Mouse (Mus musculus): ENCODE results near the gene Commd1. TPM values are rescaled to one million over a fixed set of nuclear protein-coding genes. Genes with fewer than 3 reads are reported as not detected.

Commd1 gene
- 245 and 261 TPM in 2 replicates for polyA plus RNA-seq (2015; fragmentation: Nextera tagmentation; extraction: Ambion mirVana)

GRCm38 (mm10) chr11:22981984-22982757 lies at the start of gene Commd1, which contains the start of gene Gm28048:
Gene Commd1 (minus strand): TSS chr11:22982382.
Gene Gm28048 (minus strand): TSS chr11:22982090.
- Histone ChIP-seq H3K4me1 (replicated peaks) (peaks cover 39% of the 10 kb centered on the region), H3K4me2 (peak within 1 kb of the TSS; percentile 62), H3K9ac (peak within 1 kb of the TSS; percentile 64), H3K9me3 (no peaks in the 10 kb centered on the region), H3K36me3 (no peaks in the 10 kb centered on the region; the same call in 1 of the 2 replicates), H3K4me3 (peak within 1 kb of the TSS; percentile 57), H3K27ac (replicated peaks) (peak within 1 kb of the TSS; percentile 91), H3K27me3 (no peaks in the 10 kb centered on the region)
- 2% methylated on average over 42 of the region's 42 CpGs for WGBS
- peak; percentile 93 for ATAC-seq (ENCODE audit: low FRiP score, low read depth)

GRCm38 (mm10) chr11:23029399-23029798 lies 47.2 kb upstream of the Commd1 start:
- Histone ChIP-seq H3K9me3 (no peaks in the 10 kb centered on the region), H3K27ac (replicated peaks) (no peak overlapping the region), H3K27me3 (no peaks in the 10 kb centered on the region), H3K36me3 (no peaks in the 10 kb centered on the region), H3K4me3 (no peak overlapping the region), H3K9ac (no peak overlapping the region), H3K4me2 (no peak overlapping the region), H3K4me1 (replicated peaks) (no peaks in the 10 kb centered on the region)
- ATAC-seq (ENCODE audit: low FRiP score, low read depth), result no peak
- 85% methylated on average over 6 of the region's 6 CpGs for WGBS

GRCm38 (mm10) chr11:23028957-23029356 lies 46.8 kb upstream of the Commd1 start:
- no peak overlapping the region for H3K27ac ChIP-seq (replicated peaks)
- no peaks in the 10 kb centered on the region for H3K27me3 ChIP-seq
- ATAC-seq (ENCODE audit: low FRiP score, low read depth), result no peak
- H3K36me3 ChIP-seq, result no peaks in the 10 kb centered on the region
- H3K4me2 ChIP-seq, result no peak overlapping the region
- H3K4me1 ChIP-seq (replicated peaks), result no peaks in the 10 kb centered on the region
- 69% methylated on average over 3 of the region's 3 CpGs for WGBS
- no peak overlapping the region for H3K4me3 ChIP-seq
- H3K9ac ChIP-seq, result no peak overlapping the region
- H3K9me3 ChIP-seq, result no peaks in the 10 kb centered on the region

GRCm38 (mm10) chr11:23024169-23024568 lies 42.0 kb upstream of the Commd1 start:
- Histone ChIP-seq H3K4me3 (no peak overlapping the region), H3K9me3 (no peaks in the 10 kb centered on the region), H3K4me1 (replicated peaks) (no peaks in the 10 kb centered on the region), H3K9ac (no peak overlapping the region), H3K4me2 (no peak overlapping the region), H3K36me3 (no peaks in the 10 kb centered on the region), H3K27me3 (no peaks in the 10 kb centered on the region), H3K27ac (replicated peaks) (no peak overlapping the region)
- WGBS, result 84% methylated on average over 3 of the region's 3 CpGs
- no peak for ATAC-seq (ENCODE audit: low FRiP score, low read depth)

- Histone ChIP-seq H3K9ac (no peak overlapping the region), H3K36me3 (no peaks in the 10 kb centered on the region), H3K4me1 (replicated peaks) (no peaks in the 10 kb centered on the region), H3K27me3 (no peaks in the 10 kb centered on the region), H3K9me3 (no peaks in the 10 kb centered on the region), H3K4me2 (no peak overlapping the region), H3K4me3 (no peak overlapping the region), H3K27ac (replicated peaks) (no peak overlapping the region)
- no peak for ATAC-seq (ENCODE audit: low FRiP score, low read depth)
- WGBS, result 95% methylated on average over 2 of the region's 2 CpGs
These were observed 41.0 kb upstream of the Commd1 start for GRCm38 (mm10) chr11:23023155-23023554.

GRCm38 (mm10) chr11:23020841-23021240 lies 38.7 kb upstream of the Commd1 start:
- Histone ChIP-seq H3K27me3 (no peaks in the 10 kb centered on the region), H3K4me3 (no peak overlapping the region), H3K9me3 (no peaks in the 10 kb centered on the region), H3K9ac (no peak overlapping the region), H3K4me2 (no peak overlapping the region), H3K36me3 (no peaks in the 10 kb centered on the region), H3K27ac (replicated peaks) (no peak overlapping the region), H3K4me1 (replicated peaks) (no peaks in the 10 kb centered on the region)
- 94% methylated on average over 14 of the region's 14 CpGs for WGBS
- no peak for ATAC-seq (ENCODE audit: low FRiP score, low read depth)

GRCm38 (mm10) chr11:23020116-23020770 lies 38.1 kb upstream of the Commd1 start:
- no peaks in the 10 kb centered on the region for H3K9me3 ChIP-seq
- ATAC-seq (ENCODE audit: low FRiP score, low read depth), result no peak
- no peak overlapping the region for H3K4me2 ChIP-seq
- H3K9ac ChIP-seq, result no peak overlapping the region
- no peak overlapping the region for H3K27ac ChIP-seq (replicated peaks)
- 74% methylated on average over 24 of the region's 24 CpGs for WGBS
- H3K4me3 ChIP-seq, result no peak overlapping the region
- H3K27me3 ChIP-seq, result no peaks in the 10 kb centered on the region
- H3K36me3 ChIP-seq, result no peaks in the 10 kb centered on the region
- no peaks in the 10 kb centered on the region for H3K4me1 ChIP-seq (replicated peaks)

GRCm38 (mm10) chr11:23017943-23018342 lies 35.8 kb upstream of the Commd1 start:
- Histone ChIP-seq H3K9me3 (no peaks in the 10 kb centered on the region), H3K36me3 (no peaks in the 10 kb centered on the region), H3K4me3 (no peak overlapping the region), H3K27ac (replicated peaks) (no peak overlapping the region), H3K4me2 (no peak overlapping the region), H3K27me3 (no peaks in the 10 kb centered on the region; the same call in 1 of the 2 replicates), H3K4me1 (replicated peaks) (no peaks in the 10 kb centered on the region), H3K9ac (no peak overlapping the region)
- WGBS, result 97% methylated on average over 4 of the region's 4 CpGs
- ATAC-seq (ENCODE audit: low FRiP score, low read depth), result no peak

GRCm38 (mm10) chr11:23014996-23015395 lies 32.8 kb upstream of the Commd1 start:
- Histone ChIP-seq H3K9me3 (no peaks in the 10 kb centered on the region), H3K36me3 (no peaks in the 10 kb centered on the region), H3K9ac (no peak overlapping the region), H3K27ac (replicated peaks) (no peak overlapping the region), H3K4me1 (replicated peaks) (no peaks in the 10 kb centered on the region), H3K4me3 (no peak overlapping the region), H3K4me2 (no peak overlapping the region), H3K27me3 (no peaks in the 10 kb centered on the region; the same call in 1 of the 2 replicates)
- 83% methylated on average over 6 of the region's 6 CpGs for WGBS
- ATAC-seq (ENCODE audit: low FRiP score, low read depth), result no peak

- no peak for ATAC-seq (ENCODE audit: low FRiP score, low read depth)
- Histone ChIP-seq H3K9me3 (no peaks in the 10 kb centered on the region), H3K4me3 (no peak overlapping the region), H3K4me2 (no peak overlapping the region), H3K27ac (replicated peaks) (no peak overlapping the region), H3K36me3 (no peaks in the 10 kb centered on the region), H3K9ac (no peak overlapping the region), H3K4me1 (replicated peaks) (no peaks in the 10 kb centered on the region; the same call in 1 of the 2 replicates), H3K27me3 (no peaks in the 10 kb centered on the region; the same call in 1 of the 2 replicates)
- 90% methylated on average over 4 of the region's 4 CpGs for WGBS
These were observed 31.6 kb upstream of the Commd1 start for GRCm38 (mm10) chr11:23013580-23014294.

- H3K9me3 ChIP-seq, result no peaks in the 10 kb centered on the region
- 82% methylated on average over 1 of the region's 1 CpGs for WGBS
- no peak for ATAC-seq (ENCODE audit: low FRiP score, low read depth)
- H3K27me3 ChIP-seq, result no peaks in the 10 kb centered on the region; the same call in 1 of the 2 replicates
- no peaks in the 10 kb centered on the region; the same call in 1 of the 2 replicates for H3K4me1 ChIP-seq (replicated peaks)
- H3K27ac ChIP-seq (replicated peaks), result no peak overlapping the region
- no peaks in the 10 kb centered on the region for H3K36me3 ChIP-seq
- H3K4me2 ChIP-seq, result no peak overlapping the region
- H3K4me3 ChIP-seq, result no peak overlapping the region
- no peak overlapping the region for H3K9ac ChIP-seq
These were observed 30.9 kb upstream of the Commd1 start for GRCm38 (mm10) chr11:23013096-23013495.

- peak overlapping the region; percentile 80 for H3K4me2 ChIP-seq
- peak overlapping the region; percentile 76; the same call in 1 of the 2 replicates for H3K9ac ChIP-seq
- no peaks in the 10 kb centered on the region; the same call in 1 of the 2 replicates for H3K27me3 ChIP-seq
- ATAC-seq (ENCODE audit: low FRiP score, low read depth), result no peak
- no peaks in the 10 kb centered on the region for H3K9me3 ChIP-seq
- H3K4me3 ChIP-seq, result peak overlapping the region; percentile 59
- peaks cover 7% of the 10 kb centered on the region for H3K36me3 ChIP-seq
- peak overlapping the region; percentile 96 for H3K27ac ChIP-seq (replicated peaks)
- peaks cover 7% of the 10 kb centered on the region; the same call in 1 of the 2 replicates for H3K4me1 ChIP-seq (replicated peaks)
- 32% methylated on average over 4 of the region's 4 CpGs for WGBS
These were observed 26.6 kb upstream of the Commd1 start for GRCm38 (mm10) chr11:23008824-23009200.

Measured in hindbrain, embryonic 15.5 days (tissue).